Mouse (Mus musculus) thymus, adult 2 months (tissue): ENCODE data around the gene Plau.

ENCODE experiments used
- CTCF ChIP-seq: fragments of 200-500 bp; IDR thresholded peaks from 2 replicates; pipeline ENCODE4 v1.5.1; 2012; ENCODE audit warnings: mild to moderate bottlenecking, control low read depth, low read length, moderate library complexity, borderline replicate concordance; ENCODE audit not compliant: control insufficient read depth, poor library complexity, insufficient read depth; ENCODE audit errors: extremely low read depth
- POLR2A ChIP-seq: fragments of 200-500 bp; IDR thresholded peaks from 2 replicates; pipeline ENCODE4 v1.6.1; 2012; ENCODE audit warnings: mild to moderate bottlenecking, low read length, control low read depth, moderate library complexity; ENCODE audit not compliant: control insufficient read depth, poor library complexity, insufficient read depth; ENCODE audit errors: extremely low read depth

- no peak for TF ChIP-seq CTCF
- TF ChIP-seq POLR2A: no peak
Measured at GRCm38 (mm10) chr14:20863306-20864065, 27.0 kb downstream of the Plau start.
